Mouse (Mus musculus) thymus, adult 2 months (tissue): ENCODE measurements around the gene Olfr373. TPM values are rescaled to one million over a fixed set of nuclear protein-coding genes. Genes with fewer than 3 reads are reported as not detected.
A peak's percentile ranks its signal among the peaks of the same experiment; 100 is the strongest.

Experiments used
- DNase-seq: peaks from one replicate; pipeline ENCODE4 v3.0.0; 2021
- H3K27ac ChIP-seq: fragments of 200-500 bp; 2 replicates; pipeline ENCODE4 v1.5.1; 2012; ENCODE audit warnings: low read length, control low read depth; ENCODE audit not compliant: control insufficient read depth, insufficient read depth
- H3K27me3 ChIP-seq: fragments of 200-500 bp; 2 replicates; pipeline ENCODE4 v1.6.1; 2012; ENCODE audit warnings: mild to moderate bottlenecking, low read length, moderate library complexity, mixed read lengths; ENCODE audit not compliant: control insufficient read depth, insufficient read depth
- H3K36me3 ChIP-seq: fragments of 200-500 bp; 2 replicates; pipeline ENCODE4 v1.6.1; 2012; ENCODE audit warnings: mild to moderate bottlenecking, low read length, moderate library complexity; ENCODE audit not compliant: control insufficient read depth, insufficient read depth
- H3K4me1 ChIP-seq: fragments of 200-500 bp; replicated peaks from 2 replicates; pipeline ENCODE4 v1.6.1; 2012; ENCODE audit warnings: low read length; ENCODE audit not compliant: control insufficient read depth, insufficient read depth
- H3K4me3 ChIP-seq: fragments of 200-500 bp; 2 replicates; pipeline ENCODE4 v1.5.1; 2012; ENCODE audit warnings: mild to moderate bottlenecking, low read length, control low read depth, moderate library complexity; ENCODE audit not compliant: control insufficient read depth, insufficient read depth
- CTCF ChIP-seq: fragments of 200-500 bp; IDR thresholded peaks from 2 replicates; pipeline ENCODE4 v1.5.1; 2012; ENCODE audit warnings: mild to moderate bottlenecking, control low read depth, low read length, moderate library complexity, borderline replicate concordance; ENCODE audit not compliant: control insufficient read depth, poor library complexity, insufficient read depth; ENCODE audit errors: extremely low read depth
- POLR2A ChIP-seq: fragments of 200-500 bp; IDR thresholded peaks from 2 replicates; pipeline ENCODE4 v1.6.1; 2012; ENCODE audit warnings: mild to moderate bottlenecking, low read length, control low read depth, moderate library complexity; ENCODE audit not compliant: control insufficient read depth, poor library complexity, insufficient read depth; ENCODE audit errors: extremely low read depth
- WGBS: fragments of 180-500 bp; shearing (Covaris S2); methylation state at CpG from one replicate; pipeline ENCODE4 v1.1.7; 2018; 5-methylcytosine and 5-hydroxymethylcytosine counted together
- polyA plus RNA-seq: library from polyadenylated mRNA; depleted of rRNA; stranded (reverse); fragments of >200 nt; gene quantifications from 2 replicates; pipeline ENCODE4 v1.2.3, GENCODE M21; 2012

Gene Olfr373
- polyA plus RNA-seq, 1 experiment = not detected

DNA sequence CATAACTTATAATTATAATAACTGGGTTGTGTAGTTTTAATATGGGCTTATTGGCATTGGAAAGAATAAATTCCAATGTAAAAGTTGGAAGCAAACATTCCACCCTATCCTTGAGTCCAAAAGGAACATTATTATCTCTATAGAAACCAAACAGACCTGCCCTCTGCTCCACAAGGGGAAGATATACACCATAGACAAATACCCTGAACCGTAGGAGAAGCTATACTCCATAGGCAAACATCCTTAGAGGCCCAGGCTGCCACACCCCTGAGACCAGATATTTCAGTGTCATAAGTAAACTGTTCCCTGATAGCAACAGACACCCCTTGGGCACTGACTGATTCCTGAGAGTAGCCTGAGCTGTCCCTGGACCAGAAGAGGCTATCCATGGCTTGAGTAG, 44.9 kb downstream of the Olfr373 start:
- Histone ChIP-seq H3K4me1 (peaks cover 11% of the 10 kb centered on the region), H3K27ac (no peak overlapping the region), H3K4me3 (no peak overlapping the region), H3K36me3 (no peaks in the 10 kb centered on the region), H3K27me3 (no peaks in the 10 kb centered on the region)
- DNase-seq = no peak
- WGBS = 94% methylated on average over 1 of the region's 1 CpGs
- no peak for TF ChIP-seq POLR2A
- TF ChIP-seq CTCF = no peak

DNA sequence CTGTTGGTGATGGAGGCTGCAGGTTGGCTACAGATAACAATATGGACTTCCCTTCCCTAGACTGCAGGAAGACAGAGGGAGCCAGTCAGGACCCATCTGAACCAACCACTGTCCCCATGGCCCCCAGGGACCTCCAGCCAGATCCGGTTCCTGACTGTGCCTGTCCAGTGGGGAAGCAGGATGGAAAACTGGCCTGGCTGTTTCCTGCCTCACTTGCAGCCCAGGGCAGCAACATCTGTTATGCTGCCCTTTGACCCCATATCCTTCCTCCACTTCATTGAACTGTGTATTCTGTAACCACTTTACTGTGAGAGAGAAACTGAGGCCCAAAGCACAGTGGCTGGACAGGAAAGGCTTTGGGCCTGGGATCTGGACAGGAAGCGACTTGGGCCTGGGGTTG, 48.3 kb downstream of the Olfr373 start:
- H3K4me3 ChIP-seq = no peak overlapping the region
- no peak for DNase-seq
- no peaks in the 10 kb centered on the region for H3K36me3 ChIP-seq
- 94% methylated on average over 2 of the region's 2 CpGs for WGBS
- no peak for TF ChIP-seq CTCF
- TF ChIP-seq POLR2A = no peak
- H3K27ac ChIP-seq = no peak overlapping the region
- no peaks in the 10 kb centered on the region for H3K27me3 ChIP-seq
- H3K4me1 ChIP-seq = peaks cover 18% of the 10 kb centered on the region

DNA sequence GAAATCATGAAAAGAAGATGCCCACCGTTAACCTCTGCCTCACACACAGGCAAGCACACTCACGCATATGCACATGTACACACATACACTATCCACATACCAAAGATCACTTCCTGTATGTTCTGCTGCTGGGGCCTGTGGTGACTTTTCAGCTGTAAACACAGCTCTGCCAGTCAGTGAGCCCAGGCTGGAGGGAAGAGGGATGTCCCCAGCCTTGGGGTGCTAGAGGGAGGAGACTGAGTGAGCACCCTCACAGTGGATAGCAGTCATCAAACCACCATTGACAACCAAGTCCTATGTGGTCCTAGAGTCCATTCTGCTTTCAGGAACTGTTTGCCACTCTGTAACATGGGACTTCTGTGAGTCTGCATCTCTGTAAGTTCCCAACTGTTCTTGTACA, 48.9 kb downstream of the Olfr373 start:
- TF ChIP-seq CTCF = no peak
- TF ChIP-seq POLR2A = no peak
- Histone ChIP-seq H3K27me3 (no peaks in the 10 kb centered on the region), H3K4me1 (peaks cover 21% of the 10 kb centered on the region), H3K4me3 (no peak overlapping the region), H3K27ac (0 out of 2 replicates have a peak overlapping the region, but pooled peaks have one; percentile 7), H3K36me3 (no peaks in the 10 kb centered on the region)
- WGBS = 46% methylated on average over 2 of the region's 2 CpGs
- no peak for DNase-seq

GRCm38 (mm10) chr8:72132417-72132816, 49.4 kb downstream of the Olfr373 start:
- Histone ChIP-seq H3K27me3 (no peaks in the 10 kb centered on the region), H3K4me1 (peaks cover 24% of the 10 kb centered on the region), H3K27ac (no peak overlapping the region), H3K36me3 (no peaks in the 10 kb centered on the region), H3K4me3 (no peak overlapping the region)
- 97% methylated on average over 1 of the region's 1 CpGs for WGBS
- TF ChIP-seq CTCF (no peak), POLR2A (no peak)
- no peak for DNase-seq

DNA sequence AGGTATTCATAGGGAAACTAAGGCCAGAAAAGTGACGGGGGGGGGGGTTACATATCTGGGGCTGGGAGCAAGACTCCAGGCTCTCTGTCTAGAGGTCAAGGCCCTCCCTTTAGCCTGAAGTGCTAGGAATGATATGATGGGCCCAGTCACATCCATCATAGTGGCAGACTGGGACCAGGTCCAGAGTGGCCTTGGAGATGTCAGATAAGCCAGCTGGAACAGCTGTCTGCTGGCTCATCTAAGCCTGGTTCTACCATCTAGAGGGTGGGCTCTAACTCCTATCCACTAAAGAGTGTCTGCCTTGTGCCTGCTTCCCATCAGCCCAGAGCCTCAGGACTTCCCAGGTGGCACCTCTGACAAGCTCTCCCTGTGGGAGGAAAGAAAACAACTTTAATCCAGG, 49.9 kb downstream of the Olfr373 start:
- Histone ChIP-seq H3K4me1 (peaks cover 27% of the 10 kb centered on the region), H3K27ac (no peak overlapping the region), H3K36me3 (no peaks in the 10 kb centered on the region), H3K27me3 (no peaks in the 10 kb centered on the region), H3K4me3 (no peak overlapping the region)
- DNase-seq = no peak
- TF ChIP-seq CTCF = no peak
- TF ChIP-seq POLR2A = no peak
- WGBS = 96% methylated on average over 1 of the region's 1 CpGs

- TF ChIP-seq CTCF = no peak
- no peak for TF ChIP-seq POLR2A
- 91% methylated on average over 1 of the region's 1 CpGs for WGBS
- H3K36me3 ChIP-seq = peaks cover 2% of the 10 kb centered on the region
- DNase-seq = no peak
- H3K27me3 ChIP-seq = no peaks in the 10 kb centered on the region
- no peak overlapping the region for H3K4me3 ChIP-seq
- no peak overlapping the region for H3K27ac ChIP-seq
- peaks cover 30% of the 10 kb centered on the region for H3K4me1 ChIP-seq
These were observed 50.5 kb downstream of the Olfr373 start for GRCm38 (mm10) chr8:72133507-72133906.
